Mouse (Mus musculus) neural tube, embryonic 14.5 days (tissue): ENCODE data around the gene Rhbg. TPM values are rescaled to one million over a fixed set of nuclear protein-coding genes. Genes with fewer than 3 reads are reported as not detected.
A peak's percentile ranks its signal among the peaks of the same experiment; 100 is the strongest.

Experiments used
- ATAC-seq: fragments of 200-750 bp; cut with Nextera tagmentation; 2 replicates; pipeline ENCODE4 v1.8.0; 2017; ENCODE audit warnings: low read depth, mild to moderate bottlenecking, moderate TSS enrichment, moderate library complexity
- H3K27ac ChIP-seq: fragments of 300-500 bp; sonication (generic); 2 replicates; pipeline ENCODE4 v1.5.1; 2014; ENCODE audit warnings: low read depth, mild to moderate bottlenecking, control low read depth, low read length, moderate library complexity, mixed read lengths
- H3K27me3 ChIP-seq: fragments of 300-500 bp; sonication (generic); 2 replicates; pipeline ENCODE4 v1.6.1; 2014; ENCODE audit warnings: low read length; ENCODE audit not compliant: control insufficient read depth, insufficient read depth
- H3K36me3 ChIP-seq: fragments of 300-500 bp; sonication (generic); 2 replicates; pipeline ENCODE4 v1.6.1; 2014; ENCODE audit warnings: low read length, mixed read lengths; ENCODE audit not compliant: control insufficient read depth, insufficient read depth
- H3K4me1 ChIP-seq: fragments of 300-500 bp; sonication (generic); 2 replicates; pipeline ENCODE4 v1.6.1; 2014; ENCODE audit warnings: low read length; ENCODE audit not compliant: control insufficient read depth, insufficient read depth
- H3K4me2 ChIP-seq: fragments of 300-500 bp; sonication (generic); 2 replicates; pipeline ENCODE4 v1.6.1; 2014; ENCODE audit warnings: mild to moderate bottlenecking, low read depth, low read length, control low read depth
- H3K4me3 ChIP-seq: fragments of 300-500 bp; sonication (generic); 2 replicates; pipeline ENCODE4 v1.5.1; 2014; ENCODE audit warnings: low read depth, low read length, control low read depth, mixed read lengths
- H3K9ac ChIP-seq: fragments of 300-500 bp; sonication (generic); replicated peaks from 2 replicates; pipeline ENCODE4 v1.6.1; 2014; ENCODE audit warnings: low read depth, mild to moderate bottlenecking, control low read depth, low read length, mixed read lengths
- H3K9me3 ChIP-seq: fragments of 300-500 bp; sonication (generic); 2 replicates; pipeline ENCODE4 v1.6.1; 2016; ENCODE audit warnings: low read length; ENCODE audit not compliant: control insufficient read depth
- WGBS: fragments of 180-500 bp; shearing (Covaris S2); extraction: QIAGEN DNeasy Blood & Tissue Kit; methylation state at CpG from one replicate; pipeline ENCODE4 v1.1.7; 2014; 5-methylcytosine and 5-hydroxymethylcytosine counted together
- polyA plus RNA-seq: library from polyadenylated mRNA; unstranded; fragments of >200 nt; fragmentation: Nextera tagmentation; extraction: Ambion mirVana; gene quantifications from 2 replicates; pipeline ENCODE4 v1.2.1, GENCODE M21; 2014

Gene Rhbg
- polyA plus RNA-seq, 1 experiment from 2014 or later, result 0.51 TPM

DNA sequence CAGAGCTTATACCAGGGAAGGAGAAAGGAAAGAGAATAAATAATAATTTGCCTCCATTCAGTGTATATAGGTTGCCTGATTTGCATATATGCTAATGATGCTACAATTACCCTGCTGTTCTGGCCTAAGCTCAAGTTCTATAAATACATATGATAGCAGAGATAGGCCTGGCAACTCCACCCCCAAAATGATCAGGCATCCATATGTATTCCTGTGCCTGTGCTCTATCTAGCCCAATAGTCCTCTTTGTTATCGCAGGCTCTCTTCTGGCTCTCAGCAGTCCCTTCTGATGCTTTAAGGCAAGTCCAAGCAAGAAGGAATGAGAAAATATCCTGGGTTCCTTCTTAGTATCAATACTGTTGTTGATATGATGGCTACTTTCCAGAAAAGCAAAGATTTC is 49.8 kb downstream of the Rhbg start:
- Histone ChIP-seq H3K9ac (peak overlapping the region; percentile 43; the same call in 1 of the 2 replicates), H3K4me3 (0 out of 2 replicates have a peak overlapping the region, but pooled peaks have one; percentile 3), H3K4me2 (peak overlapping the region; percentile 93; the same call in 1 of the 2 replicates), H3K4me1 (peaks cover 50% of the 10 kb centered on the region), H3K36me3 (no peaks in the 10 kb centered on the region), H3K27me3 (no peaks in the 10 kb centered on the region), H3K9me3 (no peaks in the 10 kb centered on the region), H3K27ac (peak overlapping the region; percentile 99)
- WGBS, result 12% methylated on average over 1 of the region's 1 CpGs
- ATAC-seq, result no peak

DNA sequence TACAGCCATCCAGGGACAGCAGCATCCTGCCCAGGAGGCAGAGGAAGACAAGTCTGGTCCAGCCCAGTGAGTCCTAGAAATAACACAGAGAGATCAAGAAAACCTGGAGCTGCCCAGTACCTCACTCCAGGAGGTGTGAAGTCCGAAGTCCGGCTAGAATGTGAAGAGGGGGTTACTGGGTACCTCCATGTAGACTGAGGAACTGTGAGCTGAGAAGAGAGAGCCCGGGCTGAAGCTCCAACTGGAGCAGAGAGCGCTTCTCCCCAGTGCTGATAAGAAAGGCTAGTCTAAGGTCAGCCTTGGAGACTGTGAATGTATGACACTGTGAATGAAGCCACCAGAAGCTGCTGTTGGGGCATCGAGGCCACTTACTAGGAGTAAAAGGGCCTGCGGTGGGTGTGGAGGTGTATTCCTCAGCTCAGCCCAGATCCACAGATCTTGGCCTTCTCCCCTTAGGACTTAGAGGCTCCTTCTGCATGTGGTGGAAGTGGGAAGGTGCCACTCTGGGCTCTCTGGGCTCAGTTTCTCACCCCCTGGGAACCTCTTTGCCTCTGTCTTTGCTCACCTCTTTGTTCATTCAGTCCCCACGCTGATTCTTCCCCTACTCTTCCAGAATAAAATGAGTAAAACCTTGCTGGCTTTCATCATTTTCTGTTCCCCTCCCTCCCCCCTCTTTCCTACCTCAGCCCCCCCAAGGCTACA is 50.4 kb downstream of the Rhbg start:
- Histone ChIP-seq H3K4me3 (no peak overlapping the region), H3K27me3 (no peaks in the 10 kb centered on the region), H3K9ac (peak overlapping the region; percentile 43), H3K36me3 (no peaks in the 10 kb centered on the region), H3K27ac (peak overlapping the region; percentile 99), H3K4me1 (peaks cover 50% of the 10 kb centered on the region), H3K9me3 (no peaks in the 10 kb centered on the region), H3K4me2 (peak overlapping the region; percentile 93)
- ATAC-seq, result no peak
- 9% methylated on average over 7 of the region's 7 CpGs for WGBS

DNA sequence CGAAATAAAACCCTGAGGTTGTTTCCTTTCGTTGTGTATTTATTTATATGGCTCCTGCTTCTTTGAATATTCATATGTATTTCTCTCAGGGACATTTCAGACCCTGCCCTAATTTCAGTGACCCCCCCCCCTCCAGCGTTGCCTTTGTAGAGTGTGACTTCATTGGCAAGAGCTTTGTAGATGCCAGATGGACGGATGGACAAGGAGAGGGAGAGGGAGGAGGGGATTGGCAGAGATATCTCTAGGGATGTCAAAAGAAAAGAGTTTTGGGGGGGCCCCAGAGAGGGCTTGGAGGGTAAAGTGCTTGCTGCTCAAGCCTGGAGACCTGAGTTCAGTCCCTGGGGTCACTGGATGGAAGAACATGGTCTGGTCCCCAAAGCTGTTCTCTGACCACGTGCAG is 51.1 kb downstream of the Rhbg start:
- peak overlapping the region; percentile 43; the same call in 1 of the 2 replicates for H3K9ac ChIP-seq
- peaks cover 50% of the 10 kb centered on the region for H3K4me1 ChIP-seq
- no peak overlapping the region for H3K4me3 ChIP-seq
- no peaks in the 10 kb centered on the region for H3K27me3 ChIP-seq
- H3K9me3 ChIP-seq, result no peaks in the 10 kb centered on the region
- H3K27ac ChIP-seq, result peak overlapping the region; percentile 99
- no peak for ATAC-seq
- no peaks in the 10 kb centered on the region for H3K36me3 ChIP-seq
- WGBS, result 6% methylated on average over 5 of the region's 5 CpGs
- H3K4me2 ChIP-seq, result peak overlapping the region; percentile 93

DNA sequence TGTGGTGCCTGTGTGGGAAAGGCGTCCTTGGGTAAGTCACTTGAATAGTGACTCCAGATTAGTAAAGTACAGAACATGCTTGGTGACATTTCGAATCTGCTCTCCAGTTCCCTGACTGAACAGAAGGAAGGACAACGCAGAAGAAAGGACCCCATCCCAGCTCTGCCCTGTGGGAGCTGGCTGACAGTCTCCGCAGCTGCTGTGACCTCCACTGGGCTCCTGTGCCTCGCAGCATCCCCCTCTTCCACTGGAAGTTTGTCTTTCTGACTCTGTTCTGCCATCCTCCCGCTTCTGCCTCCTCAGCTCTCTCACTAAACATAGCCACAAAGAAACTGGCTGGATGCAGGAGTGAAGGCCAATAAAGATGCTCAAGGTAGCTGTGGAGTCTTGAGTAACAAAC is 51.5 kb downstream of the Rhbg start:
- no peaks in the 10 kb centered on the region for H3K36me3 ChIP-seq
- H3K9ac ChIP-seq, result peak overlapping the region; percentile 21
- 10% methylated on average over 6 of the region's 6 CpGs for WGBS
- no peak for ATAC-seq
- H3K4me1 ChIP-seq, result peaks cover 52% of the 10 kb centered on the region
- no peaks in the 10 kb centered on the region for H3K9me3 ChIP-seq
- peak overlapping the region; percentile 99 for H3K27ac ChIP-seq
- peak overlapping the region; percentile 93; the same call in 1 of the 2 replicates for H3K4me2 ChIP-seq
- H3K4me3 ChIP-seq, result no peak overlapping the region
- no peaks in the 10 kb centered on the region for H3K27me3 ChIP-seq

DNA sequence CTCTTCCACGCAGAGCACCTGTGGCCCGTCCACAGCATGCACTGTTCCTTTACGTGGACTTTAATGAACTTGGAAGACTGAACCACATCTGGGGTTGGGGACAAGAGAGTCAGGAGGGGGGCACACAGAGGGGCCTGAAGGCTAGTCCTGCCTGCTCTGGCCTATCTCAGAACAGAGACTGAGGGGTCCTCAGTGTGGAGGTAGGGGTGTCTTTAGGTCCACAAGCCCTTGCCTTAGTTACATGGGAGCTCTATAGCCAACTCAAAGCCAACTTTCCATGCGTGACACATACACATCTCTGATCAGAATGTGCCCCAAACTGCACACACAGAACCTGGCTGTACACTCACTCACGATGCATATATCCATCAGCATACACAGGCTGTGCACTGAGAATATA is 52.9 kb downstream of the Rhbg start:
- 12% methylated on average over 5 of the region's 5 CpGs for WGBS
- no peaks in the 10 kb centered on the region for H3K27me3 ChIP-seq

DNA sequence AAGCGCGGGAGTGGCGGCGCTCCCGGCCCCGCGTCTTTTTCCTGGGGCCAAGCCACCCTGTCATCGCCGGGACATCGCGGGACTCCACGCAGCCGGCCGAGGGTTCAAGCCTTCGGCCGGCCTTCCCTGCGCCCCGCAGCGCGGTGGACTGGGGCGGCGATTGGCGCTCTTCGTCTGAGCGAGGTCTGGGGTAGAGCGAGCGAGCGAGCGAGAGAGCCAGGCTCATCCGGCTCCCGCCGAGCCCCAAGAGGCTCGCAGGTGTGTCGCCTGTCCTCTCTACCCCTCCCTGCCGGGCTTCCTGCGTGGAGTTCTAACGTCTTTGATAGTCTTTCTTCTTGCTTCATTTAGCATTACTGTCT is 53.6 kb downstream of the Rhbg start:
- Histone ChIP-seq H3K9ac (peak overlapping the region; percentile 93), H3K36me3 (no peaks in the 10 kb centered on the region), H3K27ac (peak overlapping the region; percentile 99), H3K4me2 (peak overlapping the region; percentile 93), H3K4me3 (peak overlapping the region; percentile 46), H3K9me3 (no peaks in the 10 kb centered on the region), H3K4me1 (peaks cover 49% of the 10 kb centered on the region), H3K27me3 (no peaks in the 10 kb centered on the region)
- under 1% methylated on average over 37 of the region's 37 CpGs for WGBS
- ATAC-seq, result no peak

More for the DNA sequence above, 52.9 kb downstream of the Rhbg start:
- peaks cover 54% of the 10 kb centered on the region for H3K4me1 ChIP-seq
- ATAC-seq, result no peak
- peak overlapping the region; percentile 46 for H3K4me3 ChIP-seq
- H3K4me2 ChIP-seq, result peak overlapping the region; percentile 93
- H3K36me3 ChIP-seq, result no peaks in the 10 kb centered on the region
- peak overlapping the region; percentile 99 for H3K27ac ChIP-seq
- no peaks in the 10 kb centered on the region for H3K9me3 ChIP-seq
- H3K9ac ChIP-seq, result peak overlapping the region; percentile 93

DNA sequence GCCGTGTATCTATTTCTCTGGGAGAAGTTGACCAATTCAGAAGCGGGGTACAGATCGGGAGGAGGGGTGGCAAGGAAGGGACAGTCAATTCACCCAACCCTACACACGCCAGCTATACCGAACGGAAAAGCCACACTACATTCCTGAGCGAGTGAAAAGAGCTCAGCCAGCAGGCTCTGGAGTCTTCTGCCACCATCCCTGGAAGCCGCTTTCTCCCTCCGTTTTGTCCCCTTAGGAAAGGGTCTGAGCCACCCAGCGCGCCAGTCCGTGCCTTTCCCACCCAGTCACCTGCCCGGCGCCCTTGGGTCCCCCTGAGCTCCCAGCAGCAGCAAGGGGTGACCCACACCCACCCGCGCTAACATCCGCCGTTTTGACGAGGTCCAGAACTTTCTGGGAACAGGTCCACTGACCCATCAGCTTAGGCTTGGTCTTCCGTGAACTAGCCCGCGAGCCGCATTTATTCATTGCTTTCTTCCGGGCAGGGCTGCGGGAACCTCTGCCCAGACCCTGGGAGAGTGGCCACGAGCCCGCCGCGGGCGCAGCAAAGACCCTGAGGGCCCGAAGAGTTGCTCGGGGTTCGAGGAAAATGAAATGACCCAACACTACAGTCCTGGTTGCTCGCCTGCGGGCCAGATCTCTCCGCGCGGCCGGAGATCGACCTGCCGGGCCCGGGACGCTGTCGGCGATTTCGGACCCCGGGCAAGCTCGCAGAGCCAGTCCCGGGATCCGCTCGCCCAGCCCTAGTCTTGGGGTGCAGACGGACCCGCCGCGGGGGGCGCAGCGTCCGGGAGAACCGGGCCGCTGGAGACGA is 54.1 kb downstream of the Rhbg start:
- Histone ChIP-seq H3K4me2 (peak overlapping the region; percentile 93), H3K27me3 (no peaks in the 10 kb centered on the region), H3K4me3 (peak overlapping the region; percentile 46), H3K4me1 (peaks cover 45% of the 10 kb centered on the region), H3K27ac (peak overlapping the region; percentile 99), H3K9ac (peak overlapping the region; percentile 93), H3K36me3 (no peaks in the 10 kb centered on the region), H3K9me3 (no peaks in the 10 kb centered on the region)
- no peak for ATAC-seq
- WGBS, result under 1% methylated on average over 44 of the region's 61 CpGs

DNA sequence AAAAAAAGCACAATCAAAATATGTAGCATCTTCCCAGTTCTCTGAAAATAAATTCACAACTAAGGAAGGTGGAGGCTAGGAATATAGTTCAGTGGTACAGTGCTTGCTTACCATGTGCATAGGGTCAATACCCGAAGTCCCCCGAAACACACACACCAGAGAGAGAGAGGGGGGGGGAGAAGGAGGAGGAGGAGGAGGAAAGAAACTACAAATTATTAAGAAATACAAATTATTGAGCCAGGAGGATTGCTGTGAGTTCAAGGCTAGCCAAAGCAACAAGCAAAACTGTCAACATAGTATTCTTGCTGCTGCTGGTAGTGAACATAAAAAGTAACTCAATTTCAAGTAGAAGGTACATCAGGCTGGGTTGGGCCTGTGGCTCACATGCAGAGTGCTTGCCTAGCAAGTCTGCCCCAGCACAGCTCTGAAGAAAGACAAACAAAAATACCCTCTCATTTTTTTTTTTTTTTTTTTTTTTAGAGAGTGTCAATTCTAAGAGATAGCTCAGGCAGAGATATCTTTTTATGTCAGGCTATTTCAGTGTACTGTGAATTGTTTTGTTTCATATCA is 54.9 kb downstream of the Rhbg start:
- peak overlapping the region; percentile 93 for H3K9ac ChIP-seq
- H3K27me3 ChIP-seq, result no peaks in the 10 kb centered on the region
- peak overlapping the region; percentile 99 for H3K27ac ChIP-seq
- peak overlapping the region; percentile 93 for H3K4me2 ChIP-seq
- H3K9me3 ChIP-seq, result no peaks in the 10 kb centered on the region
- no peaks in the 10 kb centered on the region for H3K36me3 ChIP-seq
- H3K4me3 ChIP-seq, result peak overlapping the region; percentile 46
- H3K4me1 ChIP-seq, result peaks cover 37% of the 10 kb centered on the region
- ATAC-seq, result no peak
- WGBS, result 34% methylated on average over 2 of the region's 2 CpGs
